Mouse (Mus musculus) midbrain, embryonic 13.5 days (tissue): ENCODE results near the gene Tap1. TPM values are rescaled to one million over a fixed set of nuclear protein-coding genes. Genes with fewer than 3 reads are reported as not detected.

Experiments used
- ATAC-seq: fragments of 200-750 bp; cut with Nextera tagmentation; 2 replicates; pipeline ENCODE4 v1.8.0; 2017; ENCODE audit warnings: mild to moderate bottlenecking, moderate TSS enrichment, moderate library complexity
- H3K27ac ChIP-seq: fragments of 300-500 bp; sonication (generic); 2 replicates; pipeline ENCODE4 v1.5.1; 2015; ENCODE audit warnings: inconsistent platforms, mild to moderate bottlenecking, moderate library complexity
- H3K27me3 ChIP-seq: fragments of 300-500 bp; sonication (generic); 2 replicates; pipeline ENCODE4 v1.6.1; 2015; ENCODE audit warnings: mild to moderate bottlenecking, inconsistent platforms
- H3K36me3 ChIP-seq: fragments of 300-500 bp; sonication (generic); 2 replicates; pipeline ENCODE4 v1.6.1; 2015; ENCODE audit warnings: mild to moderate bottlenecking, inconsistent platforms
- H3K4me1 ChIP-seq: fragments of 300-500 bp; sonication (generic); replicated peaks from 2 replicates; pipeline ENCODE4 v1.6.1; 2015; ENCODE audit warnings: inconsistent platforms
- H3K4me2 ChIP-seq: fragments of 300-500 bp; sonication (generic); replicated peaks from 2 replicates; pipeline ENCODE4 v1.6.1; 2015; ENCODE audit warnings: moderate library complexity, mild to moderate bottlenecking, inconsistent platforms
- H3K4me3 ChIP-seq: fragments of 300-500 bp; sonication (generic); replicated peaks from 2 replicates; pipeline ENCODE4 v1.5.1; 2015; ENCODE audit warnings: mild to moderate bottlenecking, inconsistent platforms
- H3K9ac ChIP-seq: fragments of 300-500 bp; sonication (generic); replicated peaks from 2 replicates; pipeline ENCODE4 v1.6.1; 2015; ENCODE audit warnings: mild to moderate bottlenecking, inconsistent platforms
- H3K9me3 ChIP-seq: fragments of 300-500 bp; sonication (generic); 2 replicates; pipeline ENCODE4 v1.6.1; 2016; ENCODE audit warnings: mild to moderate bottlenecking, inconsistent platforms
- WGBS: fragments of 180-500 bp; shearing (Covaris S2); methylation state at CpG from one replicate; pipeline ENCODE4 v1.1.7; 2015; 5-methylcytosine and 5-hydroxymethylcytosine counted together
- polyA plus RNA-seq: library from polyadenylated mRNA; unstranded; fragments of >200 nt; fragmentation: Nextera tagmentation; extraction: Ambion mirVana; gene quantifications from 2 replicates; pipeline ENCODE4 v1.2.1, GENCODE M21; 2015

Tap1 gene
- polyA plus RNA-seq, 1 experiment from 2014 or later = 0.46 TPM

- H3K27me3 ChIP-seq = peaks cover 88% of the 10 kb centered on the region
Observed at GRCm38 (mm10) chr17:34198521-34198912, 11.2 kb downstream of the Tap1 start.

DNA sequence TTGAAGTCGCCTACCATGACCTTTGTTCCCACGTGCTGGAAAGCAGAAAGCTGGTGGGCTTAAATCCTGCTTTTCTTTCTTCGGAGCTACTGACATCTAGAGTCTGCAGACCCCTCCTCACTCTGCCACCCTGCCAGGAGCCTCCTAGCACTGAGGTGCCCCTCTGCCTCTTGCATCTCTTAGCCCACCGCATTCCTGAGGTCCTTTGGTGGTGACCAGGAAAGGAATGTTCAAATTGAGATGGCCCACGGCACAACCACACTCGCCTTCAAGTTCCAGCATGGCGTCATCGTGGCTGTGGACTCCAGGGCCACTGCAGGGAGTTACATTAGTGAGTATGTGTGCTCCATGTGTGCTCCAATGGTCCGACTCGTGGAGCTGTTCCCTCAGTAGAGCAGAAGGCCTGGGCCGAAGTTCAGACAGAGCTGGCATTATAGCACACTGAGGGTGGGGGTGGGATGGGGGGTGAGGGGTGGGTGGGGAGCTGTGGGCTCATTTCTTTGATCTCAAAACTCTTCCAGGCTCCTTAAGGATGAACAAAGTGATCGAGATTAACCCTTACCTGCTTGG lies 11.8 kb downstream of the Tap1 start:
- Histone ChIP-seq H3K27me3 (peaks cover 87% of the 10 kb centered on the region), H3K4me2 (no peak overlapping the region), H3K9ac (no peak overlapping the region), H3K36me3 (no peaks in the 10 kb centered on the region), H3K9me3 (no peaks in the 10 kb centered on the region), H3K4me3 (no peak overlapping the region), H3K4me1 (peaks cover 19% of the 10 kb centered on the region), H3K27ac (no peak overlapping the region)
- no peak for ATAC-seq
- 68% methylated on average over 12 of the region's 12 CpGs for WGBS

More at GRCm38 (mm10) chr17:34198521-34198912, 11.2 kb downstream of the Tap1 start:
- Histone ChIP-seq H3K9me3 (no peaks in the 10 kb centered on the region), H3K4me3 (peak overlapping the region; percentile 43), H3K27ac (no peak overlapping the region), H3K4me1 (peaks cover 19% of the 10 kb centered on the region), H3K4me2 (peak overlapping the region; percentile 66), H3K9ac (no peak overlapping the region), H3K36me3 (no peaks in the 10 kb centered on the region)
- 4% methylated on average over 11 of the region's 11 CpGs for WGBS
- no peak for ATAC-seq

GRCm38 (mm10) chr17:34200047-34200446 lies 12.7 kb downstream of the Tap1 start:
- no peak overlapping the region for H3K27ac ChIP-seq
- H3K9ac ChIP-seq = no peak overlapping the region
- no peak for ATAC-seq
- H3K4me3 ChIP-seq = no peak overlapping the region
- WGBS = 82% methylated on average over 10 of the region's 10 CpGs
- no peaks in the 10 kb centered on the region for H3K9me3 ChIP-seq
- H3K4me1 ChIP-seq = peaks cover 25% of the 10 kb centered on the region
- H3K27me3 ChIP-seq = peaks cover 84% of the 10 kb centered on the region
- no peaks in the 10 kb centered on the region for H3K36me3 ChIP-seq
- no peak overlapping the region for H3K4me2 ChIP-seq

- WGBS = 89% methylated on average over 16 of the region's 16 CpGs
- H3K27me3 ChIP-seq = peaks cover 84% of the 10 kb centered on the region
- no peaks in the 10 kb centered on the region for H3K9me3 ChIP-seq
- H3K4me2 ChIP-seq = no peak overlapping the region
- no peaks in the 10 kb centered on the region for H3K36me3 ChIP-seq
- no peak for ATAC-seq
- no peak overlapping the region for H3K27ac ChIP-seq
- peaks cover 28% of the 10 kb centered on the region for H3K4me1 ChIP-seq
- no peak overlapping the region for H3K4me3 ChIP-seq
- no peak overlapping the region for H3K9ac ChIP-seq
Observed at GRCm38 (mm10) chr17:34200772-34201505, 13.6 kb downstream of the Tap1 start.

GRCm38 (mm10) chr17:34201506-34202055 lies 14.2 kb downstream of the Tap1 start:
- H3K4me3 ChIP-seq = no peak overlapping the region
- peaks cover 27% of the 10 kb centered on the region for H3K4me1 ChIP-seq
- no peak overlapping the region for H3K4me2 ChIP-seq
- H3K27me3 ChIP-seq = peaks cover 84% of the 10 kb centered on the region
- H3K9me3 ChIP-seq = no peaks in the 10 kb centered on the region
- ATAC-seq = no peak
- H3K27ac ChIP-seq = no peak overlapping the region
- WGBS = 77% methylated on average over 7 of the region's 7 CpGs
- H3K36me3 ChIP-seq = no peaks in the 10 kb centered on the region
- H3K9ac ChIP-seq = no peak overlapping the region

GRCm38 (mm10) chr17:34202760-34203442 lies 15.5 kb downstream of the Tap1 start:
- H3K9ac ChIP-seq = no peak overlapping the region
- peaks cover 15% of the 10 kb centered on the region for H3K4me1 ChIP-seq
- no peaks in the 10 kb centered on the region for H3K9me3 ChIP-seq
- ATAC-seq = peak; percentile 73
- H3K27ac ChIP-seq = no peak overlapping the region
- H3K4me3 ChIP-seq = no peak overlapping the region
- H3K27me3 ChIP-seq = peaks cover 78% of the 10 kb centered on the region
- no peaks in the 10 kb centered on the region for H3K36me3 ChIP-seq
- WGBS = 81% methylated on average over 4 of the region's 4 CpGs
- no peak overlapping the region for H3K4me2 ChIP-seq

- 56% methylated on average over 5 of the region's 5 CpGs for WGBS
- peaks cover 9% of the 10 kb centered on the region for H3K4me1 ChIP-seq
Observed at GRCm38 (mm10) chr17:34203444-34203843, 16.1 kb downstream of the Tap1 start, which contains the start of gene Tap2. Gene Tap2 (plus strand): TSS chr17:34203527.

DNA sequence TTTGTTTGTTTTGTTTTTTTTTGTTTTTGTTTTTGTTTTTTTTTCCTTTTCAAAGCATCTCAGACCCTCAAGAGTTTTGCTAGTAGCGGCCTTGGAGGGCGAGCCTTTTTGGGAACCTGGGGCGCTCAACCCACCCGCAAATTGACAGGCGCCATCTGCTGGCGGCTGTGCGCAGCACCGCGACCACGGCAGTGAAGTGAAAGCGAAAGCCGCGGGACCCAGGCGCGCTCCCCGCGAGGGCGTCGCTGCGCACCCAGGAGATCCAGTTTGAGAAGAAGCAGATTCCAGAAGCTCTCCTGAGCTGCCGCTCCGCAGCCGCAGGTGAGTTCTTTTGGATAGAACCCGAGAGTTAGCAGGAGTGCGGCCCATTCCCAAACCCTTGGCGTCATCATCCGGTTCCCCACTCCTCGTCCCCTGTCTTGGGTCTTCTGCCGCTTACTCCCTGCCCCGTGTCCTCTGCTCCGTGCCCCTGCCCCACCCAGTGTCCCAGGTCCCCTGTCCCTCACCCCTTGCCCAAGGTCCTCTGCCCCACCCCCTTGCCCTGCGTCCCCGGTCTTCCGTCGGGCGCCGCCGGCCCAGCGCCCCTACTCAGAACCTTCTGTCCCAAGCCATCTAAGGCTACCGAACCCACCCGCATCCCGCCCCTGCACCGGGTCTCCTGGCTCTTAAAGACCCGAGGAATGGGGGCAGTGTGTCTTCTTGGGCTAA lies 17.1 kb downstream of the Tap1 start:
- under 1% methylated on average over 44 of the region's 44 CpGs for WGBS
- H3K4me2 ChIP-seq = peak overlapping the region; percentile 79
- H3K36me3 ChIP-seq = no peaks in the 10 kb centered on the region
- ATAC-seq = peak; percentile 64
- peaks cover 72% of the 10 kb centered on the region for H3K27me3 ChIP-seq
- H3K4me3 ChIP-seq = peak overlapping the region; percentile 53
- no peaks in the 10 kb centered on the region for H3K9me3 ChIP-seq
- no peak overlapping the region for H3K27ac ChIP-seq
- peaks cover 9% of the 10 kb centered on the region for H3K4me1 ChIP-seq
- H3K9ac ChIP-seq = peak overlapping the region; percentile 61

More at GRCm38 (mm10) chr17:34203444-34203843, 16.1 kb downstream of the Tap1 start, which contains the start of gene Tap2:
- peak within 1 kb of the TSS; percentile 61 for H3K9ac ChIP-seq
- no peaks in the 10 kb centered on the region for H3K36me3 ChIP-seq
- H3K4me3 ChIP-seq = peak within 1 kb of the TSS; percentile 53
- H3K27me3 ChIP-seq = peaks cover 73% of the 10 kb centered on the region
- H3K9me3 ChIP-seq = no peaks in the 10 kb centered on the region
- peak within 1 kb of the TSS; percentile 79 for H3K4me2 ChIP-seq
- no peak within 1 kb of the TSS for H3K27ac ChIP-seq
- ATAC-seq = no peak

DNA sequence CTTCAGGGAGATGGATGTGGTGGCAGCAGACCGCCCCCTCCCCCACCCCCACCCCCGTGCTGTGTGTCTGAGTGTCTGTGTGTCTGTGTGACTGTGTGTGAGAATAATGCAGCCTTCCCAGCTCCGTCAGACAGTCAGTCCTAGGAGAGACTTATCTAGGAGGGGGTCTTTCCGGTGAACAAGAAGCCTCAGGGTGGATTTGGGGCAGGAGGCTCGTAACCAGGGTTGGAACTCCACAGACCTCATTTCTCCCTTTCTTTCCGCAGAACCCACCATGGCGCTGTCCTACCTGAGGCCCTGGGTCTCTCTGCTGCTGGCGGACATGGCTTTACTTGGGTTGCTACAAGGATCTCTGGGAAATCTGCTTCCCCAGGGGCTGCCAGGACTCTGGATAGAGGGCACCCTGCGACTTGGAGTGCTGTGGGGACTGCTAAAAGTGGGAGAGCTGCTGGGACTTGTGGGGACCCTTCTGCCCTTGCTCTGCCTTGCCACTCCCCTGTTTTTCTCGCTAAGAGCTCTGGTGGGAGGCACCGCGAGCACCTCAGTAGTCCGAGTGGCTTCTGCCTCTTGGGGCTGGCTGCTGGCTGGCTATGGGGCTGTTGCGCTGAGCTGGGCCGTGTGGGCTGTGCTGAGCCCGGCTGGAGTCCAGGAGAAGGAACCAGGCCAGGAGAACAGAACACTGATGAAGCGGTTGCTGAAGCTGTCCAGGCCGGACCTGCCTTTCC lies 17.8 kb downstream of the Tap1 start:
- Histone ChIP-seq H3K9ac (peak overlapping the region; percentile 61), H3K4me2 (peak overlapping the region; percentile 79), H3K4me3 (peak overlapping the region; percentile 53), H3K36me3 (no peaks in the 10 kb centered on the region), H3K27ac (no peak overlapping the region), H3K9me3 (no peaks in the 10 kb centered on the region), H3K4me1 (peaks cover 9% of the 10 kb centered on the region), H3K27me3 (peaks cover 66% of the 10 kb centered on the region)
- WGBS = 9% methylated on average over 18 of the region's 18 CpGs
- 0 out of 2 replicates have a peak, but pooled peaks have one; percentile 8 for ATAC-seq

- no peaks in the 10 kb centered on the region for H3K9me3 ChIP-seq
- 17% methylated on average over 9 of the region's 9 CpGs for WGBS
- H3K36me3 ChIP-seq = no peaks in the 10 kb centered on the region
- peaks cover 66% of the 10 kb centered on the region for H3K27me3 ChIP-seq
- no peak overlapping the region for H3K4me3 ChIP-seq
- H3K27ac ChIP-seq = no peak overlapping the region
- H3K4me1 ChIP-seq = peaks cover 9% of the 10 kb centered on the region
- no peak overlapping the region for H3K4me2 ChIP-seq
- H3K9ac ChIP-seq = no peak overlapping the region
- no peak for ATAC-seq
Observed at GRCm38 (mm10) chr17:34205746-34206176, 18.4 kb downstream of the Tap1 start.

DNA sequence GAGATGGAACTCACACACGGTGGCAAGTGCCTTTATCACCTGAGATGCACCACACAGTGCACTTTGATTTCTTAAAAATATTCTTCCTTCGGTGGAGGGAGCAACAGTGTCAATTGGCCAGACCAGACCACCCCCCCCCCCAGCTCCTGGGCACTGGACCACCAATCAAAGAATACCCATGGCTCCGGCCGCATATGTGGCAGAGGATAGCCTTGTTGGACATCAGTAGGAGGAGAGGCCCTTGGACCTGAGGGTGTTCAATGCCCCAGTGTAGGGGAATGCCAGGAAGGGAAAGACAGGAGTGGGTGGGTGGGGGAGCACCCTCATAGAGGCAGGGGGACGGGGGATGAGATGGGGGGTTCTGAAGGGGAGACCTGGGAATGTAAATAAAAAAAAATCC lies 19.4 kb downstream of the Tap1 start:
- WGBS = 84% methylated on average over 5 of the region's 5 CpGs
- Histone ChIP-seq H3K36me3 (no peaks in the 10 kb centered on the region), H3K27me3 (peaks cover 67% of the 10 kb centered on the region), H3K9me3 (no peaks in the 10 kb centered on the region), H3K4me2 (no peak overlapping the region), H3K4me1 (peaks cover 10% of the 10 kb centered on the region), H3K9ac (no peak overlapping the region), H3K27ac (no peak overlapping the region), H3K4me3 (no peak overlapping the region)
- no peak for ATAC-seq
